Mouse (Mus musculus): ENCODE measurements around the gene Gm20388. TPM values are rescaled to one million over a fixed set of nuclear protein-coding genes. Genes with fewer than 3 reads are reported as not detected.
A peak's percentile ranks its signal among the peaks of the same experiment; 100 is the strongest.
"Not testable (repeated sequence)": the region's sequence is repeated elsewhere in the genome, so short reads cannot be mapped to it uniquely, and the experiment has no call there.

The Gm20388 gene
- total RNA-seq, 2 experiments from 2014 or later: 4.4 to 7.8 TPM

DNA sequence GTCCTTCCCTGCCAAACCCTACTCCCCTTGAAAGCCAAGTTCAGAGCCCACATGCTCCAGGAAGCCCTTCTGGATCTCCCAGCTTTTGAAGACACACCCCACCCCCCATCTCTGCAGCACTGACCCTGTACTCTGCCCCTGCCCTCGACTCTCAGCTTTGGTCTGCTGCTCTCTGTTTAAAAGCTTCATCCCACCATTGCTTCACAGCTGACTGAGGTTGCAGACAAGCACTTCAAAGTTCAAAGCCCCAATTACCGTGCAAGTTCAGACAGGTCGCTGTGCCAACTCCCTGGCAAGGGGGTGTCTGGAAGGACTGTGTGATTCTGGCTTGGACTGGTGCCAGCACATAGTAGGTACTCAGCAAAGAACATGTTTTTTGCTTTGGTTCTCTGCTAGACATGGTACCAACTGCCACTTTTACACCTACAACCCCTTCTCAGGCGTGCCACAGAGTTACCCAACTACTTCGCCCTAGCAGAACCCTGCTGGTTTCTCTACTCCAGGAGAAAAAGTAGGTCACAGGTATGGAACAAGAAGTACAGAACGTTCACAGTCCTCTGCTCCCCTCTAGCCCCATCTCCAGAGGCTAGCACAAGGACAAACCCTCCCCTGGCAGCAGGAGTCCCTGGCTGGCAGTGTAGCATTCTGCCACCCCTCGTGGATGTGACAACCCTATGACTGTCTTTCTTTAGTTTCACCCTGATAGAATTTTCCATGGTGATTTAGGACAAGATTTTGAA is 440.9 kb downstream of the Gm20388 start:
- no peak for DNase-seq (ENCODE audit: low spot score in 2 of 2)

DNA sequence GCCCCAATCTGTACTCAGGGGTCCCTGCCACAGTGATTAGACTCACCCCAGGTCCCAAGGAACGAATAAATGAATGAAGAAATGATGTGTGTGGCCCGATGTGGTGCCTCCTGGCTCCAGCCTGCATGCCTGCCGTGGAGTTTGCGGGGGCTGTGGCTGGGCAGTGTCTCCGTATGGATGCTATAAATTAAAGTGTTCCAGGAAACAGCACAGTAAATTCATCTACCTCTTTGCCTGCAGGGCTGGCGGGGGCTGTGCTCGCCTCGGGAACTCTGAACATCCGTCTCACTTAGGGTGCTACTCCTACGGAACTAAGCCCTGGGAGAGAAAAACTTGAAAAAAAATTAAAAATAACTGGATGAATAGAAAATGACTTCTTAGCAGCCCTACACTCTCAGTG is 441.5 kb downstream of the Gm20388 start:
- DNase-seq (ENCODE audit: low spot score in 2 of 2): peak; percentile 70 to 88

DNA sequence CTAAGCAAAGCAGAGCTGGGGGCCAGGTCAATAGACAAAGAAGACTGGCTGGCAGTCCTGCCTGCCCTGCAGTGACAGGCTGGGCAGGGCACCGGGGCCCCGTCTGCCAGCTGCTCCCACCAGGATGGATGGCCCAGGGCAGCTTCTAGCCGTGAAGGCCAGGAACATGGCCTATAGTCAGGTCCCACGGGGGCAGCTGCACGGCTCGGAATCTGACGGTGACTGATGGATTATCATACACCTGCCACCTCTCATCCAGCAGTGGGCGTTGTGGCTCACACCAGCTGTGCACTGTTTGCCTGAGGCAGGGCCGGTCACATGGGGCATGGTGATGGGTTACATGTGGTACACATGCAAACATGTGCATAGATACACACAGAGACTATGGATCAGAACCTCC is 445.4 kb downstream of the Gm20388 start:
- no peak for DNase-seq (ENCODE audit: low spot score in 2 of 2)

DNA sequence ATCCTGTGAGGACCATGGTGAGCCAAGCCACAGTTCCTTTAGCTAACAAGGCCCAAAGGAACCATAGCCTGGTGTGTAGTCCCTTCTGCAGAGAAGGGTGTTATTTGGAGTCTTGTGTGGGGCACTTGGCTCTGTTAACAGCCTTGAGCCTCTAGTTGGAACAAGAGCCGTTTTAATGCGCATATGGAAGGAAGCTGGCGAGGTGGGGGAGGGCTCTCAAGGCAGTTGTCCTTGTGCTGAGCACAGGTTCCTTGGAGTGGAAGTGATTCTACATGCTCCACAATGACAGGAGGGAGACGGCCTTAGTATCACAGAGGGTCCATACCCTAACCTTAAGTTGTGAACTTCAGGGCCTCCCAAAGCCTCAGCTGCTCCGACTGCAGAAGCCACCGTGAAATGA is 446.9 kb downstream of the Gm20388 start:
- no peak for DNase-seq (ENCODE audit: low spot score in 2 of 2)

DNA sequence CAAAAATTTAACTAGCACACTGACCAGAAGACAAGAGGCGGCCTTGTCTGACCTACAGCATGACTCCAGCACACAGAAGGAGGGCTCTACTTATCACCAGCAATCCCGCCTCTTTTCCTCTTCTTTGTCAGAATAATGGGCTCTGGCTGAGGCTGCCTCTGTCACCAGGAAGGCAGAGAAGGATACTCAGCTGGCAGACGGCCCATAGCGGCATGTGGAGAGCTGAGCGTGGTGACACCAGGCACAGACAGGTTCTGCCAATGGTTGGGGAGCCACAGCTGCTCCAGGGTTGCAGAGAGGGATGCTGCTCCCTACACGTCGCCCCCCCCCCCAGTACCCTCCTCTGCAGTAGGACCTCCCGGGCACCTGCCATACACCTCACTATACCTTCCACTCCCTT is 450.7 kb downstream of the Gm20388 start:
- DNase-seq (ENCODE audit: low spot score in 2 of 2): peak; percentile 64 to 75

DNA sequence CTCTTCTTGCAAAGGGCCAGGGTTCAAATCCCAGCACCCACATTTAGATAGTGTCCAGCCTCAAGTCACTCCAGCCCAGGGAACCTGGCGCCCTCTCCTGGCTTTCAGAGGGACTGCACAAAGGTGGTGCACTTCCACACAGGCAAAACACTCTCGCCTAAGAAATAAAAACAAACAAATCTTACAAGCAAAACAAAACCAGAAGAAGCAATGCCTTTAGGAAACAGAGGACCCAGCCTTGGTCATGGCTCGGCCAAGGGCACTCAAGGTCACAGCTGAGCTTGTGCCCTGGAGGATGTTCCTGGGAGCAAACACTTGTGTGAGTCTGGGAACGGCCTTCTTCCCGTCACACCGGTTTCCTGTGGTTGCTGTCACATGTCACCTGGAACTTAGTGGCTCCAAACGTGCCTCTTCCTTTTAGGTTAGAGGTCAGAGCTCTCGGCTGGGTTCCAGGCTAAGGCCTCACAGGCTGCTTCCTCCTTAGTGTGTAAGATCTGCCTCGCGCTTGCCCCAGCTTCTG is 453.0 kb downstream of the Gm20388 start:
- no peak for DNase-seq (ENCODE audit: low spot score in 2 of 2)

DNA sequence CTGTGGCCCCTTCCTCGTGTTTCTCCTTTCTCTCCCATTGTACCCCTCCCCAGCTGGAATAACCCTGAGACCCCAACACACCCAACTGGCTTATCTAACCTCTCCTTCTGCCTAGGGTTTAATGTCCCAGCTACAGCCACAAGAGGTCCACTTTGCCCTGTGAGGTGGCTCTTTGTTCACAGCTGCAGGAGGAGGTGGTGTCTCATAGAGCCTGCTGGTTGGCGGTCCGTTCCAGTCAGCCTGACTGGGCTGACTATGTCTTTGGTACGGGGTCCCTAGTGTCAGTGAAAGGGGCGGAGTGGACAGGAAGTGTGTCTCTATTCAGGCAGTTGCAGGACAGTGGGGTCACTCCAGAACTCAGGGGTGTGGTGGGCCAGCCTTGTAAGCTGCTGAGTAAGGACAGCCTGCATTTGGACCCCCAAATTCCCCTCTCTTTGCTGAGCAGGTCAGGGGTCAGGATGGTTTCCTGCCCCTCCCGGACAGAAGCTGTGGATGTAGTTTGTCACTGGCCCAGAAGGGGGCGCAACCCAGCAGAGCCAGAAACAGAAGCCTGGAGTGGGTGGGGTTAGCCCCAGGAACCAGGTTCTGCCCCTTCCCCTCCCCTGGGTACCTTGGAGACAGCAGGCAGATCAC is 453.6 kb downstream of the Gm20388 start:
- peak in 1 of 2 experiments; percentile 37 for DNase-seq (ENCODE audit: low spot score in 2 of 2)

DNA sequence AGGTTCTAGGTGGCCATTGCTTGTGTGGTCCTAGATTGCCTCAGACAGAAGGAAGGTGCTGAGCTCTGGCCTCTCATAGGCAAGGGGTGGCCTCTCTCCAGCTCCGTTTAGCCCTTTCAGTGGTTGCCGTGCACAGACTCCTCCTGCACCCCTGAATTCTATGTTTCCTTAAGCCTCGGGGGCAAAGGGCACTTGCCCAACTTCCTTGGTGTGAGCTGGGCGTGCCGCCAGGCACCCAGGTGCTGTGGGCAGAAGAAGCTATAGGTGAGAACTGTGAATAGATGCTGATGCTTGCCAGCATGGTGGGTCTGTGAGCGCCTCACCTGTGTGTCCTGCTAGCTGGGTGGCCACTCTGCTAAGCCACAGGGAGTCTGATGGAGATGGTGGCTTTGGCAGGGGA is 456.2 kb downstream of the Gm20388 start:
- no peak for DNase-seq (ENCODE audit: low spot score in 2 of 2)

DNA sequence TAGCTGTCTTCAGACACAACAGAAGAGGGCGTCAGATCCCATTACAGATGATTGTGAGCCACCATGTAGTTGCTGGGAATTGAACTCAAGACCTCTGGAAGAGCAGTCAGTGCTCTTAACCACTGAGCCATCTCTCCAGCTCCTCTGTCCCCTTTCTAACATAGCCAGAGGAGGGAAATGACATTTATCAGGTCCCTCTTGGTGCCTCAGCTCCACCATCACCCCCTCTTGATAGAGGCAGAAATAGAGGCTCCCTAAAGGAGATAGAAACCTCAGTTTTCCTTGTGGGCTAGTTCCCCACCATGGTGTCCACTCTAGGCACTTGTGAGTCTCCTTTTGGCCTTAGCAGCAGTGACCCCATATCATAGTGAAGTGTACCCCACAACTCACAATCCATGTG is 457.6 kb downstream of the Gm20388 start:
- not testable (repeated sequence) for DNase-seq (ENCODE audit: low spot score in 2 of 2)

DNA sequence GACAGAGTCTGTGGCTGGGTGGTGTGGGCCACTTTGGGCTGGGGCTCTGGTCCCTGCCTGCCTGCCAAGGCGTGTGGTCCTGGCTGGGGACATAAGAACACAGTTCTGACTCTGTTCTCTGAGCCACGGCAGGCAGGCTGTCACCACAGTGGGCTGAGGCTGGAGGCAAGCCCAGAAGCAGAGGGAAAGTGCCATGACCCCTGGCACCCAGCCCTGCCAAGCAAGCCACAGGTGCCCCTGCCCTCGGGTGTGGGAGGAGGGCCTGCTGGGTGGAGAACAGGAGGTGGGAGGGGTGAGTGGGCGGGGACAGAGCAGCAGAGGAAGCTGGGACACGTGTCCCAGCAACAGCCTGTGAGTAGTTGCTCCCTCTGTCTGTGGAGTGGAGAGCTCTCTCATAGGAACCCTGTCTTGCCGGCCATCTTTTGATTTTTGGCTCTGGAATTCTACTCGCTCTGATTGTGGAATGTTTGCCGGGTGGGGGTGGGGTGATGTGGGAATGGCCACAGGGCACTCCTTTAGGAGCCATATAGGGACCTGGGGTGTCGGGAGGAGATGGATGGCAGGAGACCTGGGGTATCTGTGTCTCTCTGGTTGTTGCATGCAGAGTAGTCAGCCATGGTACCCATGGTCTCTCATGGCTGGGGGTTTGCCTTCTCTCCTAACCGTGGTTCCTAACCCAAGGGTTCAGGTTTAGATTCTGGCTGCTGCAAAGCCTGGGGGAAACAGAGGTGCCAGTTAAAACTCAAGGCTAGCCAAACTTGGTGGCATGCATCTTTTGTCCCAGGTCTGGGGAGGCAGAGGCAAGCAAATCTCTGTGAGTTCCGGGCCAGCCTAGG is 458.4 kb downstream of the Gm20388 start:
- DNase-seq (ENCODE audit: low spot score in 2 of 2): peak; percentile 76 to 81

DNA sequence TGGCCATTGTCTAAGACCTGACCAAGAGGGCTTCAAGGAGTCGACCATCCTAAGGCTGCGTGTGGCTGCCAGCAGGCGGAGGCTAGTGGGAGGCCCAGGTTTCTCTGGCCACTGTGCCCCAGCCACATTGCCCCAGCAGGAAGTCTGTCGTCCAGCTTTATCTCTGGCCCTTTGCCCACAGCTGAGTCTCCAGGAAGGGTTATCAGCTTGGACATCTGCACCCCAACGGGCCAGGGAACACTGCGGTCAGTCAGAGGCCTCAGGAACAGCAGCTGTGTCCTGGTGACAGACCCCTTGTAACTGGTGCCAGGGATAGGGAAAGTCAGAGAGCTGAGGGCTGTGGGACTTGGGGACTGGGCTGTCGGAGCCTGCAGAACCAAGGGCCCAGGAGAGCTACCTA is 459.3 kb downstream of the Gm20388 start:
- no peak for DNase-seq (ENCODE audit: low spot score in 2 of 2)

DNA sequence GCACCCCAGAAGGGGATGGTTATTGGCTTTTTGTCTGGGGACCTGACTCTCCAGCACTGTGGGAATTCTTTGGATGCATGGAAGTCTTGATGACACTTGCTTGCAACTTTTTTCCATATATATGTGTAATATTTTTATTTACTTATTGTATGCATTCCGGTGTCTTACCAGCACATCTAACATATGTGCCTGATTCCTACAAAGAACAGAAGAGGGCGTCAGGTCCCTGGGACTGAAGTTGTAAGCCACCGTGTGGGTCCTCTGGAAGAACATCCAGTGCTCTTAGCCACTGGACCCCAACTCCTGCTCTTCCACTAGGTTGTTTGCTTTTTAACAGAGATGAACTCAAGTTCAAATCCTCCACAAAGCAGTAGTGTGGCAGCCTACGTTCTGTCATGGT is 459.8 kb downstream of the Gm20388 start:
- DNase-seq (ENCODE audit: low spot score in 2 of 2): no peak

DNA sequence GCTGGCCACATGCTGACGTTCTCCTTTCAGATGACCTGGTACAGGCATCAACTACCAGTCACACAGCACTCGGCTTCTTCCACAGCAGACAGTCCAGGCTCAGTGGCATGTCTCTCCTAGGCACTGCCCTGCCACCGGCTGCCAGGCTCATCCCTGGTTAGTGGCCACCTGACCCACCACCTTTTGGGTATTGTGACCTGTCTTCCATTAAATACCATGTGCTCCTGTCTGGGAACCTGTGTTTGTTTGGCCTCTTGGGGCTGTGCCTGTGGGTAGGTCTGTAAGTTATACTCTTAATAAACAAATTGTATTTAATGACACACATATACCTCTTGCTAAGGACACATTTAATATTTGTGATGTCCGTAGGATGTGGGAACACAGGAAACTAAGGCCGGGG is 460.5 kb downstream of the Gm20388 start:
- no peak for DNase-seq (ENCODE audit: low spot score in 2 of 2)

DNA sequence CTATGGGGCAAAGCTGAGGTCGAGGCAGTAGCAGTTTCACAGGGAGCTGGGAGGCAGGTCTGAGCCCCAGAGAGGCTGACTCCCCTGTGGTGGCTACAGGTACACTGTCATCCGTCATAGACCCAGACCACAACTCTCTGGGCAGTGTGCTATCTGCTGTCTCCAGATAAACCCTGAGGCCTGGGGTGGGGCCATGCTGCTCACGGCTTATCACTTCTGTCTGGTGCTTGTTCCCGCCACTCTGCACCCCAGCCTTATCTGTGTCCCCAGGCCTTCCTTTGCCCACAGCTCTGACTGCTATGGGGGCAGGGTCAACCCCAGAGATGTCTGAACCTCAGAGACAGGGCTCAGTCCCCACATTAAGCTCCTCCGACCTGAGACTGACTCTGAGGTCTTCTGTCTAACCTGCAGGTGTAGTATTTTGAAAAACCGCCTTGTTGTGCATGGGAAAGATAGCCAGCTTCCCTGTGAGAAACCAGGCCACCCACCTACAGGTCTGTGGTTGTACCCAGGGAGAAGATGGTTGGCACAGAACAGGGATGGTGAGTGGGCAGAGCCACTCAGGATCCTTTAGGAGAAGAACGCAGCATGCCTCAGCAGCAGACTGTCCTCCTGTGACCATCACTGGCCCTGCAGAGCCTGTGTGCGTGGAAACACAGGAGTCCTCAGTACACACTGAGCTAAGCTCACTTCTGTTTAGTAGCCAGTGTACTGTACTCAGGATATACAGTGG is 461.2 kb downstream of the Gm20388 start:
- DNase-seq (ENCODE audit: low spot score in 2 of 2): peak; percentile 53 to 67

DNA sequence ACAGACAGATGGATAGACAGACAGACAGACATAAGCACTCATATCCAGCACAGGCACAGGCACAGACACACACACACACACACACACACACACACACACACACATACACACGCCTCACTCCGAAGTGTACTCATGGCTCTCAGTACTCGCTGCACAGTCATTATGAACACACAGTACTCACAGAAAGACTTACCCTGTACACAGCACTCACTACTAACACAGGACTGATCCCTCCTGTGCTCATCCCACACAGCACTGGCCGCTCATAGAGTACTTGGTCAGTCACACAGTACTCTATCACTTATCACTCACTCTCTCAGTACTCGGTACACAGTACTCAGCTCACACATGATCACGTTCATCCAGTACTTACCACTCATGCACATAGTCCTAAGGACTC is 462.0 kb downstream of the Gm20388 start:
- DNase-seq (ENCODE audit: low spot score in 2 of 2): no peak

DNA sequence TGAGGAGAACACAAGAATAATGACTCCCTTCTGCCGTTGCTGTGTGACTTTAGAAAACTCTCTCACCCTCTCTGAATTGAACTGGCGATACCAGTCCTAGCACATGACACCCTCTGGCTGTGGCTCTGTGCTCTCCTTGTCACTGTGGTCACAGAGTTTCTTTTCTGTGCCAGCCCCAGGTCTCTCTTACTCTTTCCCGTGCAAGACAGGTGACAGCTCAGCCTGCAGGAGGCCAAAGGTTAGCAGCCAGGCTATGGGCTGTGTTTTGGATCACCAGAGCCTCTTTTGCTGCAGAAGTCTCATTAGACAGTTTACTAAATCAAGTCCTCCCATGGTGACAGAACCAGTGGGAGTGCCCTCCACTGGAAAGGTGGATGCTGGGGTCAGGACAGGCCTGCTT is 463.0 kb downstream of the Gm20388 start:
- DNase-seq (ENCODE audit: low spot score in 2 of 2): no peak

DNA sequence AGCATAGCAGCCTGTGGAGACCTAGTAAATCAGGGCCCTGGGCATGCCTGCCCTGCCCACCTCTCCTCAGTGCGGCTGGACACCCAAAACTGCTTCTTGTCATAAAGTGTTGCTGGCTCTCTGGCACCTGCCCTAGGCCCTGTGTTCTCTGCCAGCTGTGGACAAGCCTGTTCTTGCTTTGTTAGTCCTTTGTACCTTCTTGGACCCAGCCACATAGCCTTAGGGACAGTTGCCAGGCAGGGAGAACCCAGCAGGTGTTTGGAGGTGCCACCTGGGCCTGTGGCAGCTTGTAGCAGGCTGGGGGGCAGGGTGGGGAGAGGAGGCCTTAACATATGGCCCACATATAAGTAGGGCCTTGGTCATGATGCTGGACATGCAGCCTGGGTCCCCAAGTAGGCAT is 463.4 kb downstream of the Gm20388 start:
- DNase-seq (ENCODE audit: low spot score in 2 of 2): no peak

DNA sequence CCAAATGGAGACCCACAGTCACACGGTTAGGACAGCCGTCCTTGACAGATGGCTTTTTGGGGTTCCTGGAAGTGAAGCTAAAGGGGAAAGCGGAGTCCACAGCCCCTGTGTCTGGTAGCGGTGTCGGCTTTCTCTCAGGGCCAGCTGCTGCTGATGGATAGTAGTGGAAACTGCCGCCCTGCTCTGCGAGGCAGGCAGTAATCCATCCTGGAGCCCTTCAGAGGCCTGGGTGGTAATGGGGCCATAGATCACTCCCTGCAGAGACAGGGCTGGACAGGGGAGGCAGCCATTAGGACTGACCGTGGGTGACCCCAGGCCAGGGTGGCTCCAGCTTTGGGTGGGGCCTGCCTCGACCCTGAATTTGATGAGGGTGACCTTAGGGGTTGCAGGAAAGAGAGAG is 463.9 kb downstream of the Gm20388 start:
- DNase-seq (ENCODE audit: low spot score in 2 of 2): no peak

DNA sequence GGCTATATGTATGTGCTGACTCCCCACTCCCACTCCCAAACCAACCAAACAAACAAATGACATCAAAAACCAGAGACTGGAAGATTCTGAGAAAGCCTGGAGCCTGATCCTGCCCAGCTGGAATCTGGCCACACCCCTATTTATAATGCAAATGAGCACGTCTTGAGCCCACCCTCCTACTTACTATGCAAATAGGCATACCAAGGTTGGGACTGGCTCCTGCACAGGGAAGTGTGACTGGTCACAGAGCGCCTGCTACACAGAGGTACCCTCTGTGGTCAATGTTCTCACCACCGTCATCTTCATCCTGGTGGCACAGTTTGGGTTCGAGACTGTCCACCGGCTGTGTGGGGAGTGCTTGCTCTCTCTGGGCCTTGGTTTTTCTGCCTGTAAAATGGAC is 464.5 kb downstream of the Gm20388 start:
- DNase-seq (ENCODE audit: low spot score in 2 of 2): no peak

DNA sequence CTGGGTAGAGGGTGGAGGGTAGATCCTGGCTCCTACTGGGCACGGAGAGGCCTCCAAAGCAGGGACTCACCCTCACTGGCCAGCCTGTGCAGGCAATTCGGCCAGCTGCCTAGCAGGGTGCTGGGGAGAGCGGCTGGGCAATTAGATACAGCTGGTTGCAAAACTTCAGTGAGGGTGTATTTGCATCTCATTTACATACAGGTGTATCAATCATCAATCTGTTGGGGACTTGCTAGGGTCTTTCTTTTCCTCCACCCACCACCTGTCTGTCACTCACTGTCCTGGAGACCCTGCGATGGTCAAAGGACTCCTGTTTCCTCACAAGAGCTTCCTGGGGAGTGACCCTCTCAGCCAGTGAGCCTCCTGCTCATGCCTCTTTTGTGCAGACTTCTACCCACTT is 465.6 kb downstream of the Gm20388 start:
- no peak for DNase-seq (ENCODE audit: low spot score in 2 of 2)
